Mouse (Mus musculus): ENCODE data around the gene Ssc4d.

- TF ChIP-seq MAFK (IDR thresholded peaks at IDR 0.05; ENCODE audit: insufficient replicate concordance, low read length): no peak
- no peak for TF ChIP-seq TCF12 (IDR thresholded peaks at IDR 0.05; ENCODE audit: low read depth, low read length)
- no peak for TF ChIP-seq GABPA (IDR thresholded peaks at IDR 0.05; ENCODE audit: insufficient replicate concordance, low read depth, low read length)
- no peak for TF ChIP-seq PAX5 (IDR thresholded peaks at IDR 0.05; ENCODE audit: low read length)
- no peak for TF ChIP-seq CTCF (conservative IDR thresholded peaks at IDR 0.05 in 1 of 2, IDR thresholded peaks at IDR 0.05 in 1 of 2; ENCODE audit: low read depth in 2 of 2, low read length in 2 of 2)
Measured at GRCm38 (mm10) chr5:136019907-136020306, 45.6 kb upstream of the Ssc4d start.
